Mouse (Mus musculus): ENCODE results near the gene Cpne4.
A peak's percentile ranks its signal among the peaks of the same experiment; 100 is the strongest.

Gene Cpne4

DNA sequence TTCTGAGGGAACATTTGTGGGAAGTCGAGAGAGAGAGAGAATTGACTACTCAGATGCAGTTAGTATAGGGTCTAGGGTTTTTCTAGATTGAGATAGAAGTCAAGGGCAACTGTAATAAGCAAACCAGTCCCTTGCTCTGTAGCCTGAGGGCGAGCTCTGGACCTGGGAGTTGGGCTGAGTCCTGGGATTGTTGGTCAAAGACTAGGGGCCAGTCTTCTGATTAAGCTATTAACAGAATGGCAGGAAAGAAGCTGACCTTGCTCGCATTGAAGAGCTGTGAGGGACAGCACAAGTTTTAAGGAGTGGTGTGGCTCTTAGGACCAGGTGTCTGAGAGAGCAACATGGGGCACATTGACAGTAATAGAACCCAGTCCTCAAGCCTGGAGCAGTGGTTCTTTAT, 140.0 kb downstream of the Cpne4 start:
- no peak for DNase-seq (ENCODE audit: low read depth, low spot score)

DNA sequence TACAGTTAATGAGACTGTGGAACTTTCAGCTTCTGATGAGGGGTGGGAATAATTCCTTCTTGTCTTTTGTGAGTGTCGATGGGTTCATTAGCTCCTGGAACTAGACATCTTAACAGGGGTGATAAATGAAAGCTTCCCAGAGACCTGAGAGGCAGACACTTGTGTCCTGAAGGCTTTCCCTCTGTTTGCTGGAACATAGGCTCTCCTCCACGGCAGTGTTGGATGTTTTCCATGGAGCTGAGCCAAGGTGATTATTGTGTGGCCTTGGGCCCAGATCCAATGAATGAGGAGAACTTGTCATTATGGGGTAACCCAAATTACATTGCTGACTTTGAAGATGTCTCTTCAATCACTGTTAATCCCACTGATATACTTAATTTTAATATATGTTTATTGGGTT, 146.1 kb downstream of the Cpne4 start:
- DNase-seq (ENCODE audit: low read depth, low spot score): no peak

- DNase-seq (ENCODE audit: low read depth, low spot score): no peak
Observed at GRCm38 (mm10) chr9:104710831-104711230, 163.7 kb downstream of the Cpne4 start.

DNA sequence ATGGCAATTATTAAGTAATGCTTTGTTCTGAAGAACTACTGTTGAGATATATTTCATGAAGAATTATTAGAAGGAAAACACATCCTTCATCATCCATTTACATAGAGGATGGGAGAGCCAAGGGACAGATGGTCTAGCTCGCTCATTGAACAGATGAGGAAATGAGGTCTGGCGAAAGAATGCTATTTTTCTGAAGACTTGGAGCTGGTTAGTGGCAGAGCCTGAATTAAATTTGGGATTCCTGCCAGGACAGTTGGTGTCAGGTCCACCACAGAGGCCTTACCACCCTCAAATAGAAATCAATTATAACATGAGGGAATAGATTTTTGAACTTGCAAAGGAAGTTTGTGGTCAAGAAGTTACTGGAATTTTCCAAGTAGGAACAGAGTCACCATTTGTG, 178.2 kb downstream of the Cpne4 start:
- DNase-seq (ENCODE audit: low read depth, low spot score): no peak

DNA sequence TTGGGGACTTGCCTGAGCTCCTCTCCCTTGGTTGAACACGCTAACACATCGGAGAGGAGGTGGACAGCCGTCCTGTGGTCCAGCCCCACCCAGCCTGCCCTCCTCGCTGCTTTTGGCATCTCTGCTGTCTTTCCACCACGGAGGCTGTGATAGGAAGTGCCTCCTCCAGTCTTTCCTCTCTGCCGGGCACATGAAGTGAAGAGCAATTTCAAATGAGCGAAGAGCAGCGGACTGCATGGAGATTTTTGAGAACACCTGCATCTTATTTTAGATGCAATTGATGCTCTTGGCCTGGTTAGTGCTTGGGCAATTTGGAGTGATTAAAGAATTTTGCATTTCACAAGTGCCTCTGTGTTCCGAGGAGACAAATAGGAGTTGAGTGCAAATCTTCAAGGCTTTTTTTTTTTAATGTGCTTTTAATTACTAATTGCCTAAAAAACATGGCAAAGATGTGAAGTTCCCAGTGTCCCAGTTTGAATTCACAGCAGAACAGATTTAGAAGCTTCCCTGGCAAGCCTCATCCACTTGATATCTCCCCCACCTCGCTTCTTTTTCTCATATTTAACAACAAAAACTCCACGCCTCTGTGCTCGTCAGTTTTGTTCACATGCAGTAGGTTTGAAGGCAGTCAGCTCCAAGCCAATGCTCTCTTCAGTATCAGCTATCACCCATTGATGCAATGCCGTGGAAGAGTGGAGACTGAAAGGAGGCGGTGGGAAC, 195.7 kb downstream of the Cpne4 start:
- no peak for DNase-seq (ENCODE audit: low read depth, low spot score)

GRCm38 (mm10) chr9:104755519-104755918, 208.4 kb downstream of the Cpne4 start:
- DNase-seq (ENCODE audit: low read depth, low spot score): no peak

DNA sequence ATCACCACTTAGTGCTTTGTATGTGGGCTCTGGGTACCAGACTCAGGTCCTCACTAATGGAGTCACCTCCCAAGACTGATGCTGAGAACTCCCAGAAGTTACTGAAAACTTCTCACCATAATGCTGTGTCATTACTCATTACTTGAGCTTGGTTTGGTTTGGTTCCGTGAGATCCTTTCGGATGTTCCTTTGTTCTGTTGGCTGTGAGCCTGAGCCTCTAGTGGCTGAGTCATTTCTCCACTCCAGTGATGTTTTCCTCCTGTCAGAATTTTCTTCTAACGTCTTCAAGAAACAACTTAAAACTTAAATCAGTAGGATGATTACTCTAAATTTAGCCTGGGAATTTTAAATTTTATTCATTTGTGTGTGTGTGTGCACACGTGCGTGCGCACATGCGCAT, 212.9 kb downstream of the Cpne4 start:
- DNase-seq (ENCODE audit: low read depth, low spot score): no peak

- DNase-seq (ENCODE audit: low read depth, low spot score): no peak
Observed at GRCm38 (mm10) chr9:104776198-104776815, 229.2 kb downstream of the Cpne4 start.

GRCm38 (mm10) chr9:104777135-104777534, 230.0 kb downstream of the Cpne4 start:
- no peak for DNase-seq (ENCODE audit: low read depth, low spot score)

- no peak for DNase-seq (ENCODE audit: low read depth, low spot score)
Observed at GRCm38 (mm10) chr9:104777780-104778179, 230.7 kb downstream of the Cpne4 start.

GRCm38 (mm10) chr9:104796601-104797000, 249.5 kb downstream of the Cpne4 start:
- peak; percentile 25 for DNase-seq (ENCODE audit: low read depth, low spot score)

- DNase-seq (ENCODE audit: low read depth, low spot score): peak; percentile 54
Observed at GRCm38 (mm10) chr9:104804776-104805175, 257.7 kb downstream of the Cpne4 start.

DNA sequence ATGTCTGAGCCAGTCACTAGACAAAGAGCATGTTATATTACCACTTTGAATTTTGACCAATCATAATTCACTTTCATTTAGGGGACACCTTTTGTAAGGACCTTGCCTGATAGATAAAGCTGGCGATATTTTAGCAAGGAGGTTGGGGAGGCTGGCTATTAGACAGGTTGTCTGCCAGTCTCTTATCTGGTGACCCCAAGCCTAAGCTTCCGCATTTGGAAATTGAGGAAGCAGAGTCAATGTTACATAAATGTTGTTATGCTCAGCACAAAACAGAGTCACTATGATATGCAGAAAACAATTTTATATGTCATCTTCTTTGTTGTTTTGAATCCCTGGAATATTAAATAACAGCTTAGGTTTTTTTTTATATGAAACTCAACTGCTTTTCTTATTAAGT, 267.6 kb downstream of the Cpne4 start:
- DNase-seq (ENCODE audit: low read depth, low spot score): no peak

DNA sequence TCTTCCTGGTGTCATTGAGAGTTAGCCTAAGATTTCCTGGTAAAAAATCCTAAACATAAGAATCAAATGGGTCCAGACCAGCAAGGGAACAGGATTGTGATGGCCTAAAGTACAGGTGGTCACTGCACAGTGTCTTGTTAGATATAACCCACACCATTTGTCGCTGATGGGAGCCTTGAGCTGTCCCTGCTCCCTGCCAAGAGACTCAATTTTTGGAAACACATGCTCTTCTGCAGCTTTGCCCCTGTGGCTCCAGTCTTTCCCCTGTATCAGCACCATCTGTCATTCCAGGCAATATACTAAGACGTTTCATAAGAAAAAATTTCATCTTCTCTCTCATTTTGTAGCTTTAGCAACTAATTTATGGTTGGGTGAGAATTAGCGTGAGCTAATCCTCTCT, 281.6 kb downstream of the Cpne4 start:
- DNase-seq (ENCODE audit: low read depth, low spot score): no peak

GRCm38 (mm10) chr9:104832934-104833539, 286.0 kb downstream of the Cpne4 start:
- no peak for DNase-seq (ENCODE audit: low read depth, low spot score)

GRCm38 (mm10) chr9:104837931-104838330, 290.8 kb downstream of the Cpne4 start:
- DNase-seq (ENCODE audit: low read depth, low spot score): no peak

- no peak for DNase-seq (ENCODE audit: low read depth, low spot score)
Observed at GRCm38 (mm10) chr9:104841278-104841677, 294.2 kb downstream of the Cpne4 start.

DNA sequence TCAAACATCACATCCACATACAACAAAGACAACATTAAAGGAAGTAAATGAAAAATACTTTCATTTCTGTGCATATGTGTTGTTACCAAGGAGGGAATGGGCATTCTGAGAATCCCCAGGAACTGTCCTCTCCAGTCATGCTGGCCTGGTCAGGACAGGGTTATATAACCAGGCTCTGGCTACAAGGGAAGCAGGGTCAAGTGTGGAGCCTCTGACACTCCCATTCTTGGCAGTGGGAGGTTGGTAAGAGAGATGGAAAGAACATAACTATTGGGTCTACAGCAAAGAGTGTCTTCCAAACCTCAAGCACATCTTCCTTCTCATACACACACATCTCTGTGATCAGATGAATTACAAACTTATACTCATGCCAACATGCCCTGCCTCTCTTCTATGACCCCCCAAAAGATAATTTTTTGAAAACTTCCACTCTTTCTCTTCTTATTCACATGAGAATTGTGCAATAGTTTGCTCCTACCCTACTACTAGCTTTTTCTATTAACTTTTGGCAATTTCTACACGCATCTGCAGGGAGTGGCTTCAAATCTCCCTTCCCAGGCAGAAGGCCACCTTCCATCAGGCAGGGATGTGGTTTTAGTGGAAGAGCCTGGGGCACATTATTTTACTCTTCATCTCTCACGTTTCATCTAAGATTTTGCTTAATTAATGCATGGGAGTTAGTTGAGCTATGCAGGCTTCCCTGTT, 298.3 kb downstream of the Cpne4 start:
- no peak for DNase-seq (ENCODE audit: low read depth, low spot score)

- DNase-seq (ENCODE audit: low read depth, low spot score): no peak
Observed at GRCm38 (mm10) chr9:104853701-104854100, 306.6 kb downstream of the Cpne4 start.

- no peak for DNase-seq (ENCODE audit: low read depth, low spot score)
Observed at GRCm38 (mm10) chr9:104854245-104854921, 307.3 kb downstream of the Cpne4 start.

- DNase-seq (ENCODE audit: low read depth, low spot score): no peak
Observed at GRCm38 (mm10) chr9:104865830-104866229, 318.7 kb downstream of the Cpne4 start.

DNA sequence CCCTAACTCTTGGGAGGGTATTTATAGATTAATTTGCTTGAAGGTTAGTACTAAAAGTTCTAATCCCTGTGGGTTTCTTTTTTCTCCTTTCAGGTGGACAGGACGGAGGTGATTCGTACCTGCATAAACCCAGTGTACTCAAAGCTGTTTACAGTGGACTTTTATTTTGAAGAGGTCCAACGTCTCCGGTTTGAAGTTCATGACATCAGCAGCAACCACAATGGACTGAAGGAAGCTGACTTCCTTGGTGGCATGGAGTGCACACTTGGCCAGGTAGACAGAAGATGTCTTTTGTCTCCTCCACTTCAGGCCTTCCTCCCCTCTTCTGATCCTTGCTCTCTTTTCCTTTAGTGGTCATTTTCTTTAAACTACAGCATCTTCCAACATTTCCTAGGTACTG, 325.5 kb downstream of the Cpne4 start:
- no peak for DNase-seq (ENCODE audit: low read depth, low spot score)

Measured in ES-CJ7 (cell line).